Mouse (Mus musculus) ES-Bruce4 (cell line): Measurements from ENCODE around the gene Amd1.

Source experiments
- CTCF ChIP-seq: IDR thresholded peaks from one replicate; pipeline ENCODE4 v1.8.1; 2011; ENCODE audit warnings: low read depth, low read length
- POLR2A ChIP-seq: IDR thresholded peaks from one replicate; pipeline ENCODE4 v1.8.1; 2011; ENCODE audit warnings: low read length; ENCODE audit not compliant: insufficient read depth

DNA sequence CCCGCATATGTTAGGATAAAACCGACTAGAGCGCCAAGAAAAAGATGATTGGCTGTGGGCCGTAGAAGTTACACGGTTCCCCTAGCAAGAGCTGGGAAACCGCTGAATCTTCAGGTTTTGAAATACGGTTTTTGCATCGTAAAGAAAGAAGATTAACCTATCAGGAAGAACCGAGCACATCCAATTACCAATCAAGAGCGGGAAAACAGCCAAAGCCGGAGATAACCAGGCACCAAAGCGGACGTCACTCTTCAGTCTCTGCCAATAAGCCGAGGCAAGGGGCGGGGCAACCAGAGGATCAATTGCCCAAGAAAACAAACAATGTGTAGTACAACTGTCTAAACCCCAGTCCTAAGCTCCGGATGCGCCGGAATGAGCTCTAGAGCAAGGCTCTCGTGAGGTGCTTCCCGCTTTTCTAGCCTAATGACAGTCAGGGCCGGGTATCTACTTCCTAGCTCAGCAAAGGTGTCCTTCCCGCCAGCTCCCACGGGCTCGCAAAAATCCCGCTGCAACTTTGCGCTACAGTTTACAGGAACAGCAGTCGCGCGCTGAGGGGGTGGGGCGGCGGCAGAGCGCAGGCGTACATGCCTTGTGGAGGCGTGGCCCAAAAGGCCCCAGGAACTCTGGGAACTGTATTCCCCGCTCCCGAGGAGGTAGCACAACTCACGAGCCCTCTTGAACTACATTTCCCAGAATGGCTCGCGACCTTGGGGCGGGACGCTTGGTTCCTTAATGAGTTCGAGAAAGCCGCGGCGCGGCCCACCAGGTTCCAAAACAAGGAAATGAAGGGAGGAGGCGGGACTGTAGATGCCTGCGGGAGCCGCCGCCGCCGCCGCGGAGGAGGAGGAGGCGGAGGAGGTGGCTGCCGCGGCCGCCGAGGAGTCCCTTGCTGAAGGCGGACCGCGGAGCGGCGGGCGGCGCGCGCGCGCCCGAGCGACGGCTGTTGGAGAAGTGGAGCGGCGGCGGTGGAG, 46.9 kb upstream of the Amd1 start:
- TF ChIP-seq POLR2A (peak; percentile 49), CTCF (no peak)
